Comparison of ENCODE assay signal across 1 mouse cellular context in genomic region chr4:124701052-124701845, GRCm38 (mm10).
A peak's percentile ranks its signal among the peaks of the same experiment; 100 is the strongest.
TF ChIP-seq lines count a peak whose summit lies in the region.

No protein-coding gene starts in this region.

TF ChIP-seq in CH12.LX, 34 proteins besides CTCF, POLR2A, EP300 and RAD21 (continued from another document):
- TF ChIP-seq GABPA (IDR thresholded peaks at IDR 0.05; ENCODE audit: insufficient replicate concordance, low read depth, low read length), result no peak
- TF ChIP-seq ZKSCAN1 (IDR thresholded peaks at IDR 0.05; ENCODE audit: borderline replicate concordance, low read depth, low read length), result no peak
- no peak for TF ChIP-seq MAZ (IDR thresholded peaks at IDR 0.05; ENCODE audit: low read depth, low read length)
- peak; percentile 78 for TF ChIP-seq CHD2 (IDR thresholded peaks at IDR 0.05; ENCODE audit: low read length)
- TF ChIP-seq ZC3H11A (IDR thresholded peaks at IDR 0.05; ENCODE audit: low read depth, low read length), result no peak
